Mouse (Mus musculus) megakaryocyte progenitor cell, adult 5-6 weeks (primary cell): ENCODE results near the gene Cers1. TPM values are rescaled to one million over a fixed set of nuclear protein-coding genes. Genes with fewer than 3 reads are reported as not detected.

Experiments
- ATAC-seq: replicated peaks from 2 replicates; pipeline ENCODE4 v1.8.0; 2016; ENCODE audit warnings: mild to moderate bottlenecking, moderate TSS enrichment, inconsistent platforms; ENCODE audit not compliant: poor library complexity
- total RNA-seq, 2 experiments: library from RNA; stranded (forward) in 1 of 2; stranded (reverse) in 1 of 2; fragments of 157-497, 149-512 nt in 1 of 2; fragments of 200-1000 nt in 1 of 2; gene quantifications; 2 replicates each; pipeline versions ENCODE4 v1.2.3 to v1.2.4; 2015 to 2017

Cers1 gene
- total RNA-seq, 2 experiments from 2014 or later = not detected

- no peak for ATAC-seq
These were observed 2.2 kb upstream of the Cers1 start for GRCm38 (mm10) chr8:70313399-70313798.

GRCm38 (mm10) chr8:70316511-70317504 lies 1.2 kb downstream of the Cers1 start:
- ATAC-seq = 0 out of 2 replicates have a peak, but pooled peaks have one; percentile 13

- ATAC-seq = no peak
These were observed 2.3 kb downstream of the Cers1 start for GRCm38 (mm10) chr8:70317872-70318271.

GRCm38 (mm10) chr8:70323716-70324115 lies 8.1 kb downstream of the Cers1 start:
- 0 out of 2 replicates have a peak, but pooled peaks have one; percentile 26 for ATAC-seq

GRCm38 (mm10) chr8:70327512-70327911 lies 11.9 kb downstream of the Cers1 start:
- ATAC-seq = peak; percentile 69

GRCm38 (mm10) chr8:70329124-70329834 lies 13.7 kb downstream of the Cers1 start, which contains the start of gene Gdf1:
Gene Gdf1, plus strand, starts transcription at chr8:70329817.
- ATAC-seq = no peak

- no peak for ATAC-seq
These were observed 14.5 kb downstream of the Cers1 start for GRCm38 (mm10) chr8:70329835-70330740.

- peak; percentile 45 for ATAC-seq
These were observed 15.3 kb downstream of the Cers1 start for GRCm38 (mm10) chr8:70330741-70331364.

- no peak for ATAC-seq
These were observed 16.0 kb downstream of the Cers1 start for GRCm38 (mm10) chr8:70331526-70331925.

- 0 out of 2 replicates have a peak, but pooled peaks have one; percentile 18 for ATAC-seq
These were observed 16.7 kb downstream of the Cers1 start for GRCm38 (mm10) chr8:70332070-70332877.

- no peak for ATAC-seq
These were observed 17.3 kb downstream of the Cers1 start for GRCm38 (mm10) chr8:70332878-70333202.

- ATAC-seq = no peak
These were observed 23.4 kb downstream of the Cers1 start for GRCm38 (mm10) chr8:70338931-70339330.

- no peak for ATAC-seq
These were observed 25.1 kb downstream of the Cers1 start for GRCm38 (mm10) chr8:70340659-70341058.

GRCm38 (mm10) chr8:70342007-70342406 lies 26.4 kb downstream of the Cers1 start:
- ATAC-seq = no peak; the same call in 1 of the 2 replicates

- no peak for ATAC-seq
These were observed 27.5 kb downstream of the Cers1 start for GRCm38 (mm10) chr8:70343076-70343475.

- peak; percentile 63 for ATAC-seq
These were observed 28.1 kb downstream of the Cers1 start for GRCm38 (mm10) chr8:70343696-70344095.

- ATAC-seq = no peak
These were observed 28.7 kb downstream of the Cers1 start for GRCm38 (mm10) chr8:70344279-70344678.

GRCm38 (mm10) chr8:70347443-70347842 lies 31.9 kb downstream of the Cers1 start:
- ATAC-seq = no peak

GRCm38 (mm10) chr8:70347860-70348420 lies 32.4 kb downstream of the Cers1 start:
- ATAC-seq = no peak
